Mouse (Mus musculus): ENCODE data around the gene 1810065E05Rik.

- no peak for TF ChIP-seq CTCF (IDR thresholded peaks at IDR 0.05; ENCODE audit: borderline replicate concordance, insufficient read depth, low read length)
- no peak for TF ChIP-seq POLR2A (IDR thresholded peaks at IDR 0.05; ENCODE audit: low read depth, low read length)
These were observed 12.8 kb upstream of the 1810065E05Rik start for GRCm38 (mm10) chr11:58408066-58408465.

Data from embryonic fibroblast, embryonic 13.5 days (primary cell).